Mouse (Mus musculus) limb, embryonic 14.5 days (tissue): Measurements from ENCODE around the gene Tst. TPM values are rescaled to one million over a fixed set of nuclear protein-coding genes. Genes with fewer than 3 reads are reported as not detected.

ENCODE experiments used
- ATAC-seq: fragments of 200-750 bp; cut with Nextera tagmentation; 2 replicates; pipeline ENCODE4 v1.8.0; 2017; ENCODE audit warnings: low read depth, moderate number of reproducible peaks, moderate TSS enrichment; ENCODE audit not compliant: low FRiP score
- DNase-seq: peaks from one replicate; pipeline ENCODE4 v3.0.0-alpha.2; 2015; ENCODE audit warnings: low spot score
- H3K27ac ChIP-seq: fragments of 300-500 bp; sonication (generic); replicated peaks from 2 replicates; pipeline ENCODE4 v1.5.1; 2014; ENCODE audit warnings: low read depth, mild to moderate bottlenecking, low read length, moderate library complexity, mixed read lengths
- H3K27me3 ChIP-seq: fragments of 300-500 bp; sonication (generic); 2 replicates; pipeline ENCODE4 v1.6.1; 2014; ENCODE audit warnings: low read length, mixed read lengths; ENCODE audit not compliant: control insufficient read depth, insufficient read depth
- H3K36me3 ChIP-seq: fragments of 300-500 bp; sonication (generic); 2 replicates; pipeline ENCODE4 v1.6.1; 2014; ENCODE audit warnings: mild to moderate bottlenecking, low read length, moderate library complexity, mixed read lengths; ENCODE audit not compliant: control insufficient read depth, insufficient read depth
- H3K4me1 ChIP-seq: fragments of 300-500 bp; sonication (generic); 2 replicates; pipeline ENCODE4 v1.6.1; 2014; ENCODE audit warnings: antibody characterized with exemption, low read length, mixed read lengths; ENCODE audit not compliant: control insufficient read depth, insufficient read depth
- H3K4me2 ChIP-seq: fragments of 300-500 bp; sonication (generic); replicated peaks from 2 replicates; pipeline ENCODE4 v1.6.1; 2014; ENCODE audit warnings: low read depth, mild to moderate bottlenecking, low read length, moderate library complexity; ENCODE audit not compliant: severe bottlenecking
- H3K4me3 ChIP-seq: fragments of 300-500 bp; sonication (generic); replicated peaks from 2 replicates; pipeline ENCODE4 v1.5.1; 2014; ENCODE audit warnings: low read length
- H3K9ac ChIP-seq: fragments of 300-500 bp; sonication (generic); 2 replicates; pipeline ENCODE4 v1.6.1; 2014; ENCODE audit warnings: mild to moderate bottlenecking, low read depth, low read length, moderate library complexity; ENCODE audit not compliant: severe bottlenecking
- H3K9me3 ChIP-seq: fragments of 300-500 bp; sonication (generic); 2 replicates; pipeline ENCODE4 v1.6.1; 2016; ENCODE audit warnings: low read length; ENCODE audit not compliant: control insufficient read depth
- POLR2A ChIP-seq: fragments of 200-500 bp; IDR thresholded peaks from 2 replicates; pipeline ENCODE4 v1.8.0; 2012; ENCODE audit warnings: inconsistent platforms, mild to moderate bottlenecking, moderate library complexity, borderline replicate concordance; ENCODE audit not compliant: insufficient read depth, insufficient read length; ENCODE audit errors: extremely low read depth
- WGBS: fragments of 180-500 bp; shearing (Covaris S2); extraction: QIAGEN DNeasy Blood & Tissue Kit; methylation state at CpG from one replicate; pipeline ENCODE4 v1.1.7; 2014; 5-methylcytosine and 5-hydroxymethylcytosine counted together
- polyA plus RNA-seq, 2 experiments: library from polyadenylated mRNA; depleted of rRNA in 1 of 2; stranded (reverse) in 1 of 2; unstranded in 1 of 2; fragments of >200 nt; fragmentation: Nextera tagmentation in 1 of 2; extraction: Ambion mirVana in 1 of 2; gene quantifications; 2 replicates each; pipeline versions ENCODE4 v1.2.1 to v1.2.3; 2012 to 2014

The Tst gene
- polyA plus RNA-seq, 2 experiments: 8.3 to 12.8 TPM

- H3K4me2 ChIP-seq: no peak overlapping the region
- no peak for ATAC-seq
- no peaks in the 10 kb centered on the region for H3K36me3 ChIP-seq
- H3K27me3 ChIP-seq: no peaks in the 10 kb centered on the region
- DNase-seq: no peak
- H3K27ac ChIP-seq: no peak overlapping the region
- whole genome bisulfite sequencing: 80% methylated on average over 3 of the region's 3 CpGs
- no peaks in the 10 kb centered on the region for H3K4me1 ChIP-seq
- H3K9ac ChIP-seq: no peak overlapping the region
- H3K4me3 ChIP-seq: no peak overlapping the region
- no peaks in the 10 kb centered on the region for H3K9me3 ChIP-seq
- no peak for TF ChIP-seq POLR2A
Measured at GRCm38 (mm10) chr15:78390855-78391254, 14.9 kb downstream of the Tst start.

- DNase-seq: no peak
- Histone ChIP-seq H3K9me3 (no peaks in the 10 kb centered on the region), H3K27me3 (no peaks in the 10 kb centered on the region), H3K4me3 (no peak overlapping the region), H3K27ac (no peak overlapping the region), H3K9ac (no peak overlapping the region), H3K36me3 (no peaks in the 10 kb centered on the region), H3K4me2 (no peak overlapping the region), H3K4me1 (0 out of 2 replicates have a peak, but pooled peaks cover 2% of the 10 kb centered on the region)
- no peak for ATAC-seq
- 88% methylated on average over 1 of the region's 1 CpGs for WGBS
- no peak for TF ChIP-seq POLR2A
Measured at GRCm38 (mm10) chr15:78385564-78385963, 20.1 kb downstream of the Tst start.

- H3K9me3 ChIP-seq: no peaks in the 10 kb centered on the region
- H3K9ac ChIP-seq: no peak overlapping the region
- H3K27me3 ChIP-seq: no peaks in the 10 kb centered on the region
- H3K4me1 ChIP-seq: 0 out of 2 replicates have a peak, but pooled peaks cover 2% of the 10 kb centered on the region
- ATAC-seq (no peak), DNase-seq (no peak)
- TF ChIP-seq POLR2A: no peak
- H3K27ac ChIP-seq: no peak overlapping the region; the same call in 1 of the 2 replicates
- no peak overlapping the region for H3K4me3 ChIP-seq
- H3K4me2 ChIP-seq: no peak overlapping the region
- H3K36me3 ChIP-seq: no peaks in the 10 kb centered on the region
- 68% methylated on average over 7 of the region's 7 CpGs for WGBS
Measured at GRCm38 (mm10) chr15:78384220-78385116, 21.2 kb downstream of the Tst start.

- Histone ChIP-seq H3K27ac (no peak overlapping the region), H3K36me3 (no peaks in the 10 kb centered on the region), H3K9me3 (no peaks in the 10 kb centered on the region), H3K4me2 (no peak overlapping the region), H3K27me3 (no peaks in the 10 kb centered on the region), H3K4me1 (0 out of 2 replicates have a peak, but pooled peaks cover 2% of the 10 kb centered on the region), H3K4me3 (no peak overlapping the region), H3K9ac (no peak overlapping the region)
- WGBS: 73% methylated on average over 11 of the region's 11 CpGs
- DNase-seq (no peak), ATAC-seq (no peak)
- TF ChIP-seq POLR2A: no peak
Measured at GRCm38 (mm10) chr15:78383450-78384219, 22.1 kb downstream of the Tst start.

- no peaks in the 10 kb centered on the region for H3K9me3 ChIP-seq
- WGBS: 93% methylated on average over 4 of the region's 4 CpGs
- no peak for TF ChIP-seq POLR2A
- no peak overlapping the region for H3K4me2 ChIP-seq
- ATAC-seq: no peak
- H3K4me3 ChIP-seq: no peak overlapping the region
- DNase-seq: no peak
- no peaks in the 10 kb centered on the region for H3K27me3 ChIP-seq
- no peaks in the 10 kb centered on the region for H3K36me3 ChIP-seq
- H3K9ac ChIP-seq: no peak overlapping the region
- no peak overlapping the region for H3K27ac ChIP-seq
- 0 out of 2 replicates have a peak, but pooled peaks cover 2% of the 10 kb centered on the region for H3K4me1 ChIP-seq
Measured at GRCm38 (mm10) chr15:78382115-78382514, 23.6 kb downstream of the Tst start.
